Mouse (Mus musculus) cortical plate, adult 2 months (tissue): ENCODE data around the gene Nbea. TPM values are rescaled to one million over a fixed set of nuclear protein-coding genes. Genes with fewer than 3 reads are reported as not detected.

Experiments used
- H3K27ac ChIP-seq: fragments of 200-500 bp; 2 replicates; pipeline ENCODE4 v1.5.1; 2012; ENCODE audit warnings: low read length, control low read depth, inconsistent platforms; ENCODE audit not compliant: insufficient read depth
- H3K4me1 ChIP-seq: fragments of 200-500 bp; 2 replicates; pipeline ENCODE4 v1.6.1; 2011; ENCODE audit warnings: low read length; ENCODE audit not compliant: control insufficient read depth, insufficient read depth
- H3K4me3 ChIP-seq: fragments of 200-500 bp; 2 replicates; pipeline ENCODE4 v1.5.1; 2011; ENCODE audit warnings: mild to moderate bottlenecking, low read length, control low read depth; ENCODE audit not compliant: insufficient read depth
- CTCF ChIP-seq: fragments of 200-500 bp; IDR thresholded peaks from 2 replicates; pipeline ENCODE4 v1.5.1; 2011; ENCODE audit warnings: mild to moderate bottlenecking, control low read depth, low read length; ENCODE audit not compliant: insufficient read depth; ENCODE audit errors: extremely low read depth
- POLR2A ChIP-seq: fragments of 200-500 bp; IDR thresholded peaks from 2 replicates; pipeline ENCODE4 v1.6.1; 2011; ENCODE audit warnings: mild to moderate bottlenecking, low read length, control low read depth; ENCODE audit not compliant: insufficient read depth; ENCODE audit errors: extremely low read depth
- polyA plus RNA-seq: library from polyadenylated mRNA; depleted of rRNA; stranded (reverse); fragments of >200 nt; gene quantifications from 2 replicates; pipeline ENCODE4 v1.2.3, GENCODE M21; 2012

Gene Nbea
- polyA plus RNA-seq, 1 experiment, result 115 TPM

DNA sequence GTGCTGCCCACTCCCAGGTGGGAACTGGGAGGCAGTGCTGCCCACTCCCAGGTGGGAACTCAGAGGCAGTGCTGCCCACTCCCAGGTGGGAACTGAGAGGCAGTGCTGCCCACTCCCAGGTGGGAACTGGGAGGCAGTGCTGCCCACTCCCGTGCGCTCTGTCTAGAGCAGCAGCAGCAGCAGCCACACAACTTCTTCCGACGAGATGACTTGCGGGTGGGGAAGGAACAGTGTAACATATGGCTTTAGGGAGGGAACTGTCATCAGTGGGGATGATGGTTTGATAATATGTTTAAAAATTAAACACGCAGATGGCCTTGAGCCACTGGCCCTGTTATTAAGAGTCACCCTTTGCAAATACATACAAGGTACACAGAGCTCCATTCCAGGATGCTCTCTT lies 496.5 kb downstream of the Nbea start:
- no peak overlapping the region for H3K4me3 ChIP-seq
- no peak for TF ChIP-seq CTCF
- no peak for TF ChIP-seq POLR2A
- no peak overlapping the region for H3K27ac ChIP-seq
- peaks cover 7% of the 10 kb centered on the region for H3K4me1 ChIP-seq

DNA sequence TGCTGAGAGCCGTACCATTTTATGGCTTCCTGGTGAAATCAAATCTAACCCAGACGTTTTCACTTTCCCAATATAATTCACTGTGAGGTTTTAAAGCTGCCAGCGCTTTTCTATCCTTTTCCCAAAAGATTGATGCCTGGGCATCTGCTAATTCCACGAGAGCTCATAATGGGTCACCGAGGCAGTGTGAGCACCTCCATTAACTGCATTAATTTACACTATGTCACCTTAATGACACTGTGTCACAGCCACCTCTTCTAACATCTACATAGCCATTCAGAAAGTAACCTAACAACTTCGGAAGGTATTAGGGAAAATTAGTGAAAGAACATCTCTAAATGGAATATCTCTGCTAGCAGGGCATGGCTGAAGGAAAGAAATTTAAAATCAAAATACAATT lies 497.9 kb downstream of the Nbea start:
- peaks cover 7% of the 10 kb centered on the region for H3K4me1 ChIP-seq
- TF ChIP-seq POLR2A (no peak), CTCF (no peak)
- no peak overlapping the region for H3K27ac ChIP-seq
- H3K4me3 ChIP-seq, result no peak overlapping the region

DNA sequence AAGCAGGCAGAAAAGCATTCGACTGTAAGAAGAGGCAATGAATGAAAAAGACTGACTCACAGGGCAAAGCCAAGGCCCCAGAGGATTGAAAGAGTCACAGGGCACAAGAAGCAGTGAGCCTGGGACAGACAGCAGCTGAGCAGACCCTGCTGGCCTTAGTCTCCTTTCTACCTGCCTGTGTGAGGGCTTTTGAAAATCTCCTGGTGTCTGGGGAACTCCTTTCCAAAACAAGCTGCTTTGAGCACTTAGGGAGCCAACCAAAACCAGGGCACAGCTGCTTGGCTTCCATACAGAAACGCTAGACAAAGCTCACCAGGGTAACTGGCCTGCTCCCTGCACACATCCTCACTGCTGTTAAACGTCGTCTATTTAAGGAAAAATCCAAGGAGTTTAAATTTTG lies 498.6 kb downstream of the Nbea start:
- no peak for TF ChIP-seq POLR2A
- no peak for TF ChIP-seq CTCF
- Histone ChIP-seq H3K27ac (no peak overlapping the region), H3K4me1 (peaks cover 7% of the 10 kb centered on the region), H3K4me3 (no peak overlapping the region)

DNA sequence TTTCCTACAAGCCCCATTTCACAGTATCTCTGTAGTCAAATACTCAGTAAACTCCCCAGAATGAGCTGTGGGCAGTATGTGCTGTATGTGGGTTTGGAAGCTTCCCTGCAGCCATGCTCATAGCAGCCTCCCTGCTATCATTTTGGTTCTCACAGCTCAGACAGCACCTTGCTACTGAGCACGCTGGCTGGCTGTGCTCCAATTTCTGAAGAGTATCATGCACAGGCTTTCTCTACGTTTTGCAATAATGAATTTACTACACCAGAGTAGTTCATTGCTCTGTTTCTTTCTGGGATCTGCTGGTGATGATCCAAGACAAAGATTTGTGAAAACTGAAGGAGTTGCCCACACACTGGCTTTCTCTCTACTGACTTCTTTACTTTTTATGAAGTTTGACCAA lies 505.8 kb downstream of the Nbea start:
- no peak overlapping the region for H3K27ac ChIP-seq
- H3K4me1 ChIP-seq, result peaks cover 2% of the 10 kb centered on the region; the same call in 1 of the 2 replicates
- no peak for TF ChIP-seq POLR2A
- no peak for TF ChIP-seq CTCF
- no peak overlapping the region for H3K4me3 ChIP-seq

DNA sequence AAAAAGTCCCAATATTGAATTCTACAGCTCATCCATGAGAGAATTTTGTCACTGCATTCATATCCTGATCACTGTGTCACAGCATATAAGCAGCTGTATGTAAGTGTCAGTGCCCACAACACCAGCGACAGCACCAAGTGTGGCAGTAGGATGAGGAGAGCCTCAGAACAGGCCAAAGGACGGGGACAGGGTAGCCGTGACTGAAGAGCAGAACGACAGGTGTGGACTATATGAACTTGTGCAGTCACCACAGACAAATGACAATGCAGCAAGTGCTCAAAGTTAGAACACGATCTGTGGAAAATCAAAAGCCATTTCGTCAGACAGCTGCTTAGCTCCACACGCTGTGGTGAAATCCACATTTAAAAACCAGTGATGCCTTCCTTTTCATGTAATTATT lies 509.3 kb downstream of the Nbea start:
- Histone ChIP-seq H3K4me3 (no peak overlapping the region), H3K4me1 (peaks cover 2% of the 10 kb centered on the region; the same call in 1 of the 2 replicates), H3K27ac (no peak overlapping the region)
- TF ChIP-seq CTCF, result no peak

DNA sequence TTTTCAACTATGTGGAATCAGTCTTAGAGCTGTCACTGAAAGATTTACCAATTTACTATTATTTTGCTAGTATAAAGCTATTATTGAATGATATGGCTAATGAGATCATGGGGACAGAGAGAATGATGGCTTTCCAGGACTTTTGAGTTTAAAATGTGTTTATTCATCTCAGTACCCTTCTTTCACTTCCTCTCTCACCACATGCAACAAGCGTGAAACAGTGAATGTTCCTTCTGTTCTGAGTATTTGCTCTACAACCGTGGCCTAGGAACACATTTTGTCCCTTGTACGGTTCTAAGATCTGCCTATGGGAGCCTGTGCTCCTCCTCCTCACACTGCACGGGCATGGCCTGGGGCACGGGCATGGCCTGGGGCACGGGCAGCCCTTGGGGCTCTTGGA lies 516.5 kb downstream of the Nbea start:
- TF ChIP-seq POLR2A, result no peak
- TF ChIP-seq CTCF, result no peak
- Histone ChIP-seq H3K27ac (no peak overlapping the region), H3K4me3 (no peak overlapping the region), H3K4me1 (peaks cover 9% of the 10 kb centered on the region)

DNA sequence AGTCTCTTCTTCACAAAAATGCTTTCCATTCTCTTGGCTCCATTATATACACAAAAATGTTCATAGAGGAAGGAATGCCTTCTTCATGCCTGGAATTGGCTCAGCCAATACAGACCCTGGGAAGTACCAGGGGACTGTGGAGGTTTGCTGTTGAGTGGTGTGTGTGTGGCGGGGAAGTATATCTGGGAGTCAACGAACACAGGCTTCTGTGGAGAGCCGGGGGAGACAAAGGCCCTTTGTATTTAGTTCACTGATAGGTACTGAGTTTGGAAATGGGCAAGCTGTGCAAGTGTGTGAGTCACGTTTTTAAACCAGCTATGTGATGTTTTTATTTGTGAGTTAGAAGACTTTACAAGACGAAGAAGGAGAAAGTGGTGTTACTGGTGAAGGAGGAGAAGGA lies 517.6 kb downstream of the Nbea start:
- H3K4me3 ChIP-seq, result no peak overlapping the region
- peaks cover 9% of the 10 kb centered on the region for H3K4me1 ChIP-seq
- no peak for TF ChIP-seq POLR2A
- peak overlapping the region; percentile 29; the same call in 1 of the 2 replicates for H3K27ac ChIP-seq

DNA sequence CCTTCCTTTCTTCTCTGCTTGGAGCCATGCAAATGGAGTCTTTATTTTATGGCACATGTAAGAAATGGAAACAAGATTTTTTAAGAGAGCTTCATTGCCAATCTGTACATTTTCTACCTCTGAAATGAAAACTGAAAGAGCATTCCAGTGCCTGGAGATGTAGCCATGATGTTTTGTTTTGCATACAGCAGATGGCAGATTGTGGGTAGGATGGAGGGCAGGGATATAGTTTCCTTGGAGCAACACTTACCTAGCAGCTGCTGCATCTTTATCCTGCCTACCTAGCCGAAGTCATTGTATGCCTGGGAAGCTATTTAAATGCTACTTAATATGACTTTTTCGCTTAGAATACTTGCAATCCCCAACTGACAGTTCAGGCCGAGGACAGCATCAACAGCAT lies 518.8 kb downstream of the Nbea start:
- H3K4me1 ChIP-seq, result peaks cover 9% of the 10 kb centered on the region
- no peak overlapping the region for H3K27ac ChIP-seq
- TF ChIP-seq POLR2A (no peak), CTCF (no peak)
- no peak overlapping the region for H3K4me3 ChIP-seq

DNA sequence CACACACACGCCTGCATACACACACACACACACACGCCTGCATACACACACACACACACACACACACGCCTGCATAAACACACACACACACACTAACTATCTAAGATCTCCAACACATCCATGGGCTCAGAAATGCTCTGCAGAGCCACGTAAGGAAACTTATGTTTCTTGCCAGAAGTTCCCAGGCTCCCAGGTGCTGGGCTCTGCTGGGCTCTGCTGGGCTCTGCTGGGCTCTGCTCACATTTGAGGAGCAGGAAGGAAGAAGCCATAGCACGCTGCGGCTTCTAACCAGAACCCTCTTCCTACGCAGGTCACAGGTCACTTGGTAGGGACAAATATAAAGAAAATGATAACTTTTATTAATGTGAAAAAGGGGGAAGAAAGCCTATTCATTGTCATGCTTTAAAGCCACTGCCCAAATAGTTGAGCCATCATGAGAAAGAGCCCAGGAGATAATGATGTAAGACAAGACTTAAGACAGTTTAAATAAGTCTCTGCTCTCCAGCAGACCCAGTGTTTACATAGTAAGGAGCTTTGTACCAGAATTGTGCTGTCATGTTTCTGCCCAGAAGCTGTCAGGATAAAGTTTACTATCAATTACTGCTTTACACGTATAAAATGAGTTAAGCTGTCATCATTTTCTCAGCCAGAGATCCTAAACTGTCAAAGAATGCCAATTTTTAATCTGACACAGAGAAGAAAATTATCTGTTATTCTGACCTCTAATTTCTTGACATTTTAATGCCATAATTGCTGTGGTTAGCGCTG lies 521.6 kb downstream of the Nbea start:
- Histone ChIP-seq H3K27ac (no peak overlapping the region), H3K4me1 (peaks cover 9% of the 10 kb centered on the region), H3K4me3 (no peak overlapping the region)
- TF ChIP-seq POLR2A, result no peak
- TF ChIP-seq CTCF, result no peak

DNA sequence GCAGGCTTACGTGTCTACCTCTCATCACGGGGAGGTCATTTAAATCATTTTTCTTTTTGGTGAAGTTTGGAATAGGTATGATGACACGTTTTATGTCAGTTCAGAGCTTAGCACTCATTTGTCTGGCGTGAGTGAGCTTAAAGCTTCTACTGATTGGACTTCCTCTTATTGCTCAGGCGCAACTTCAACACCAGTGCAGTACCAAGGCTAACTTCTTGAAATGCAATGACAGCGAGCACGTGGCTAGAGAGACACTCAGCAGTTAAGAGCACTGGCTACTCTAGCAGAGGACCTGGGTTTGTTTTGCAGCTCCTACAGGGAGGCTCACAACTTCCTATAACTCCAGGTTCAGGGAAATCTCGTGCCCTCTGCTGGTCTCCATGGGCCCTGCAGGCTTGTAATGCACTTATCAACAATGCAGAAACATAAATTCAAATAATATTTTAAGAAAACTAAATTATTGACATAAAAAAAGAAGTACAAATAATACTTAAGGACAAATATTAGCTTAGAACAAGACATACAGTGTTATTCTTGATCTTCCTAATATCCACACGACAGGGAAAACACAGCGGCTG lies 523.2 kb downstream of the Nbea start:
- H3K4me3 ChIP-seq, result no peak overlapping the region
- H3K27ac ChIP-seq, result no peak overlapping the region
- TF ChIP-seq CTCF, result 0 out of 2 replicates have a peak, but pooled peaks have one; percentile 7
- no peak for TF ChIP-seq POLR2A
- H3K4me1 ChIP-seq, result peaks cover 6% of the 10 kb centered on the region; the same call in 1 of the 2 replicates
